Mouse (Mus musculus) MEL (cell line): ENCODE measurements around the gene Dapk2.

ENCODE experiments used
- CHD1 ChIP-seq: IDR thresholded peaks from 2 replicates; pipeline ENCODE4 v1.6.1; 2012; ENCODE audit warnings: low read depth, mild to moderate bottlenecking, inconsistent platforms, low read length, improper control_type of control experiment
- CTCF ChIP-seq, 3 experiments: IDR thresholded peaks in 2 of 3; conservative IDR thresholded peaks in 1 of 3; 2 replicates each; pipeline ENCODE4 v1.5.1; 2011 to 2012; ENCODE audit warnings: low read length in 3 of 3, low read depth in 2 of 3, mild to moderate bottlenecking in 2 of 3, improper control_type of control experiment in 1 of 3, inconsistent platforms in 1 of 3, mixed read lengths in 1 of 3, moderate library complexity in 1 of 3; ENCODE audit not compliant: control insufficient read depth in 1 of 3, insufficient read depth in 1 of 3, poor library complexity in 1 of 3, severe bottlenecking in 1 of 3
- E2F4 ChIP-seq: IDR thresholded peaks from 2 replicates; pipeline ENCODE4 v1.6.1; 2011; ENCODE audit warnings: low read depth, low read length, improper control_type of control experiment, borderline replicate concordance
- ETS1 ChIP-seq: IDR thresholded peaks from 2 replicates; pipeline ENCODE4 v1.6.1; 2012; ENCODE audit warnings: low read depth, mild to moderate bottlenecking, inconsistent platforms, low read length, improper control_type of control experiment, moderate library complexity
- GABPA ChIP-seq: IDR thresholded peaks from 2 replicates; pipeline ENCODE4 v1.6.1; 2012; ENCODE audit warnings: low read depth, mild to moderate bottlenecking, inconsistent platforms, low read length, improper control_type of control experiment, moderate library complexity
- JUND ChIP-seq: IDR thresholded peaks from 2 replicates; pipeline ENCODE4 v1.6.1; 2011; ENCODE audit warnings: low read depth, mild to moderate bottlenecking, improper control_type of control experiment, low read length
- MAFK ChIP-seq: IDR thresholded peaks from 2 replicates; pipeline ENCODE4 v1.6.1; 2011; ENCODE audit warnings: low read depth, mild to moderate bottlenecking, low read length, improper control_type of control experiment, borderline replicate concordance
- POLR2A ChIP-seq, 2 experiments: IDR thresholded peaks; 2 replicates each; pipeline ENCODE4 v1.6.1; 2011 to 2012; ENCODE audit warnings: low read length in 2 of 2, mild to moderate bottlenecking in 2 of 2, control low read depth in 1 of 2, improper control_type of control experiment in 1 of 2, low read depth in 1 of 2, moderate library complexity in 1 of 2; ENCODE audit not compliant: control insufficient read depth in 1 of 2, insufficient read depth in 1 of 2, poor library complexity in 1 of 2
- SMC3 ChIP-seq: IDR thresholded peaks from 2 replicates; pipeline ENCODE4 v1.6.1; 2011; ENCODE audit warnings: low read depth, low read length, improper control_type of control experiment
- TAL1 ChIP-seq: IDR thresholded peaks from 2 replicates; pipeline ENCODE4 v1.6.1; 2012; ENCODE audit warnings: mild to moderate bottlenecking, inconsistent platforms, low read length, moderate library complexity, mixed read lengths
- TBP ChIP-seq: IDR thresholded peaks from 2 replicates; pipeline ENCODE4 v1.8.0; 2011; ENCODE audit warnings: low read depth, low read length, improper control_type of control experiment
- ZNF384 ChIP-seq: IDR thresholded peaks from 2 replicates; pipeline ENCODE4 v1.6.1; 2012; ENCODE audit warnings: low read depth, mild to moderate bottlenecking, inconsistent platforms, low read length, improper control_type of control experiment

DNA sequence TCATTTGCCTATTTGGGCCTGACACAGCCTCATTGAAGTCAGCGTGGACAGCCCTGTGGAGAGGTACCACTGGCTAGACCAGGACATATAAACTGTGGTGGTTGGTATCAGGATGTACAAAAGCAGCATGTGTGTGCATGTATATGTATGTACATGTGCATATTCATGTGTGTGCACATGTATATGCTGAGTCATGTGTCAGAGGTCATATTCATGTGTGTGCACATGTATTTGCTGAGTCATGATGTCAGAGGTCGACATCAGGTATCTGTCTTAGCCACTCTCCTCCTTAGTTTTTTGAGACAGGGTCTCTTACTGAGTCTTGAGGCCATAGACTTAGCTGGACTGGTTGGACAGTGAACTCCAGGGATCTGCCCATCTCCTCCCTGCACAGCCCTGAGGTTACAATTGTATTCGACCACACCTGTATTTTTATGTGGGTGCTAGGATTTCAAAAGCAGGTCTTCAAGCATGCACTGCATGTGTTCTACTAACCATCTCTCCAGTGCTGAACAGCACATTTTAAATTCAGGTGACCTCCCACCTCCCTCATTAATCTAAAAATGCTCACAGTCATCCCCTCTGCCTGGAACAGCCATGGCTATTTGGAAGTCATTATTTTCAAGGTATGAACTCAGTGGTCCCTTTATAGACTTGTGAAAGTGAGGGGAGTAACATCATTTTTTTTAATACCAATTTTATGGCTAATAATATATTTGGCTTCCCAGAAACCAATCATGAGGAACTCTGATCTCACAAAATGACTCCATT is 146.5 kb downstream of the Dapk2 start:
- TF ChIP-seq SMC3 (no peak), MAFK (no peak), CTCF (IDR thresholded peaks at IDR 0.05 in 2 of 3, conservative IDR thresholded peaks at IDR 0.05 in 1 of 3; ENCODE audit: control insufficient read depth in 1 of 3, insufficient read depth in 1 of 3, low read depth in 2 of 3, low read length in 3 of 3, poor library complexity in 1 of 3, severe bottlenecking in 1 of 3) (no peak), ETS1 (no peak), TAL1 (no peak), TBP (no peak), POLR2A (IDR thresholded peaks at IDR 0.05; ENCODE audit: control insufficient read depth in 1 of 2, insufficient read depth in 1 of 2, low read depth in 1 of 2, low read length in 2 of 2, poor library complexity in 1 of 2) (no peak), E2F4 (no peak), JUND (no peak), ZNF384 (no peak), GABPA (peak; percentile 41; the same call in 1 of the 2 replicates), CHD1 (no peak)
